Mouse (Mus musculus) CH12.LX (cell line): ENCODE measurements around the gene Tmem269. TPM values are rescaled to one million over a fixed set of nuclear protein-coding genes. Genes with fewer than 3 reads are reported as not detected.
A peak's percentile ranks its signal among the peaks of the same experiment; 100 is the strongest.

Experiments
- DNase-seq: peaks from one replicate; pipeline ENCODE4 v3.0.0-alpha.2; 2013; ENCODE audit errors: extremely low read depth
- H3K27ac ChIP-seq: 2 replicates; pipeline ENCODE4 v1.5.1; 2012; ENCODE audit warnings: low read depth, mild to moderate bottlenecking, control low read depth, moderate library complexity; ENCODE audit not compliant: insufficient read depth
- H3K27me3 ChIP-seq: replicated peaks from 2 replicates; pipeline ENCODE3; 2012; ENCODE audit warnings: inconsistent platforms
- H3K36me3 ChIP-seq, 2 experiments: replicated peaks in 1 of 2; 2 replicates each; pipeline versions ENCODE3 to v1.6.1; 2012; ENCODE audit warnings: inconsistent platforms in 1 of 2, low read length in 1 of 2, mild to moderate bottlenecking in 1 of 2, mixed read lengths in 1 of 2, moderate library complexity in 1 of 2; ENCODE audit not compliant: control insufficient read depth in 1 of 2, insufficient read depth in 1 of 2
- H3K4me1 ChIP-seq, 2 experiments: 2 replicates each; pipeline ENCODE4 v1.6.1; 2012; ENCODE audit warnings: inconsistent platforms in 1 of 2, moderate library complexity in 1 of 2; ENCODE audit not compliant: insufficient read depth in 2 of 2, control insufficient read depth in 1 of 2
- H3K4me2 ChIP-seq: 2 replicates; pipeline ENCODE4 v1.6.1; 2012; ENCODE audit warnings: low read depth, mild to moderate bottlenecking, control low read depth; ENCODE audit not compliant: poor library complexity, insufficient read depth, severe bottlenecking
- H3K4me3 ChIP-seq, 3 experiments: fragments of 150-350 bp in 1 of 3; sonication (generic) in 1 of 3; replicated peaks in 1 of 3; 2 replicates each; pipeline versions ENCODE3 to v1.5.1; 2011 to 2012; ENCODE audit warnings: low read depth in 2 of 3, low read length in 2 of 3, mild to moderate bottlenecking in 2 of 3, moderate library complexity in 2 of 3, control low read depth in 1 of 3, improper control_type of control experiment in 1 of 3, inconsistent platforms in 1 of 3, mixed read lengths in 1 of 3; ENCODE audit not compliant: poor library complexity in 1 of 3
- H3K79me2 ChIP-seq: replicated peaks from 2 replicates; pipeline ENCODE4 v1.6.1; 2012; ENCODE audit warnings: mild to moderate bottlenecking, moderate library complexity; ENCODE audit not compliant: control insufficient read depth, poor library complexity, insufficient read depth, severe bottlenecking; ENCODE audit errors: extremely low read depth
- H3K9ac ChIP-seq: 2 replicates; pipeline ENCODE4 v1.6.1; 2012; ENCODE audit warnings: low read depth, mild to moderate bottlenecking, control low read depth, moderate library complexity; ENCODE audit not compliant: insufficient read depth
- H3K9me3 ChIP-seq: replicated peaks from 2 replicates; pipeline ENCODE3; 2012; ENCODE audit warnings: low read length, inconsistent platforms, mixed read lengths
- CHD1 ChIP-seq: IDR thresholded peaks from 2 replicates; pipeline ENCODE4 v1.6.1; 2012; ENCODE audit warnings: low read depth, low read length, improper control_type of control experiment, inconsistent platforms
- CHD2 ChIP-seq: IDR thresholded peaks from 2 replicates; pipeline ENCODE4 v1.6.1; 2011; ENCODE audit warnings: low read length, improper control_type of control experiment
- CTCF ChIP-seq, 2 experiments: IDR thresholded peaks in 1 of 2; conservative IDR thresholded peaks in 1 of 2; 2 replicates each; pipeline ENCODE4 v1.5.1; 2011 to 2012; ENCODE audit warnings: low read depth in 2 of 2, low read length in 2 of 2, improper control_type of control experiment in 1 of 2, inconsistent platforms in 1 of 2, mild to moderate bottlenecking in 1 of 2, moderate library complexity in 1 of 2
- ETS1 ChIP-seq: conservative IDR thresholded peaks from 2 replicates; pipeline ENCODE4 v1.6.1; 2012; ENCODE audit warnings: low read depth, mild to moderate bottlenecking, inconsistent platforms, low read length, improper control_type of control experiment, moderate library complexity
- GABPA ChIP-seq: IDR thresholded peaks from 2 replicates; pipeline ENCODE4 v1.6.1; 2012; ENCODE audit warnings: low read depth, low read length, improper control_type of control experiment, inconsistent platforms; ENCODE audit not compliant: insufficient replicate concordance
- IRF4 ChIP-seq: IDR thresholded peaks from 2 replicates; pipeline ENCODE4 v1.6.1; 2014; ENCODE audit warnings: low read depth, mild to moderate bottlenecking, inconsistent platforms, low read length, improper control_type of control experiment
- JUN ChIP-seq: IDR thresholded peaks from 2 replicates; pipeline ENCODE4 v1.6.1; 2011; ENCODE audit warnings: low read depth, mild to moderate bottlenecking, low read length, improper control_type of control experiment, moderate library complexity; ENCODE audit not compliant: insufficient read depth
- JUND ChIP-seq: conservative IDR thresholded peaks from 2 replicates; pipeline ENCODE4 v1.6.1; 2011; ENCODE audit warnings: low read depth, low read length, improper control_type of control experiment
- KAT2A ChIP-seq: IDR thresholded peaks from 2 replicates; pipeline ENCODE4 v1.6.1; 2012; ENCODE audit warnings: low read length, improper control_type of control experiment, inconsistent platforms; ENCODE audit not compliant: insufficient replicate concordance
- MAFK ChIP-seq: IDR thresholded peaks from 2 replicates; pipeline ENCODE4 v1.6.1; 2011; ENCODE audit warnings: low read length, improper control_type of control experiment; ENCODE audit not compliant: insufficient replicate concordance
- MAX ChIP-seq: IDR thresholded peaks from 2 replicates; pipeline ENCODE4 v1.6.1; 2011; ENCODE audit warnings: low read length, improper control_type of control experiment
- NRF1 ChIP-seq: IDR thresholded peaks from 2 replicates; pipeline ENCODE4 v1.6.1; 2014; ENCODE audit warnings: low read depth, mild to moderate bottlenecking, inconsistent platforms, low read length, improper control_type of control experiment, moderate library complexity
- POLR2A ChIP-seq: IDR thresholded peaks from 2 replicates; pipeline ENCODE4 v1.6.1; 2011; ENCODE audit warnings: low read depth, mild to moderate bottlenecking, improper control_type of control experiment, low read length
- RAD21 ChIP-seq: IDR thresholded peaks from 2 replicates; pipeline ENCODE4 v1.6.1; 2011; ENCODE audit warnings: low read depth, mild to moderate bottlenecking, low read length, improper control_type of control experiment, moderate library complexity
- RCOR1 ChIP-seq: conservative IDR thresholded peaks from 2 replicates; pipeline ENCODE4 v1.6.1; 2012; ENCODE audit warnings: low read depth, mild to moderate bottlenecking, inconsistent platforms, low read length, improper control_type of control experiment
- SIN3A ChIP-seq: IDR thresholded peaks from 2 replicates; pipeline ENCODE4 v1.6.1; 2012; ENCODE audit warnings: low read length, improper control_type of control experiment, inconsistent platforms
- SMC3 ChIP-seq: IDR thresholded peaks from 2 replicates; pipeline ENCODE4 v1.6.1; 2011; ENCODE audit warnings: low read depth, low read length, improper control_type of control experiment
- TBP ChIP-seq: conservative IDR thresholded peaks from 2 replicates; pipeline ENCODE4 v1.6.1; 2011; ENCODE audit warnings: low read depth, low read length, improper control_type of control experiment
- TCF12 ChIP-seq: IDR thresholded peaks from 2 replicates; pipeline ENCODE4 v1.6.1; 2014; ENCODE audit warnings: low read depth, mild to moderate bottlenecking, inconsistent platforms, low read length, improper control_type of control experiment
- USF1 ChIP-seq: IDR thresholded peaks from 2 replicates; pipeline ENCODE4 v1.6.1; 2014; ENCODE audit warnings: low read depth, mild to moderate bottlenecking, inconsistent platforms, low read length, improper control_type of control experiment
- ZNF384 ChIP-seq: IDR thresholded peaks from 2 replicates; pipeline ENCODE4 v1.6.1; 2012; ENCODE audit warnings: low read depth, low read length, improper control_type of control experiment, inconsistent platforms
- dilution Hi-C: fragments of 300-500 bp; cut with MboI; formaldehyde crosslinking; loops from 2 replicates; pipeline ENCODE4 v1.14.3; 2020; ENCODE audit warnings: low sequenced_read_pairs; ENCODE audit not compliant: extremely low pct_unique_long_range_greater_than_20kb, extremely low pct_ligation_motif_present
- in situ Hi-C: fragments of 300-500 bp; cut with MboI; formaldehyde crosslinking; loops from 3 replicates; pipeline ENCODE4 v1.14.3; 2019; ENCODE audit warnings: low sequenced_read_pairs, low pct_ligation_motif_present, low pct_unique_long_range_greater_than_20kb, mixed read lengths
- polyA plus RNA-seq: library from polyadenylated mRNA; unstranded; fragments of >175 nt; gene quantifications from 2 replicates; pipeline ENCODE4 v1.2.1, GENCODE M21; 2012; ENCODE audit warnings: low read depth; ENCODE audit not compliant: insufficient read length
- total RNA-seq, 2 experiments: library from RNA; depleted of rRNA; stranded (reverse); fragments of 300-350 nt in 1 of 2; fragments of >200 nt in 1 of 2; gene quantifications; 2 replicates each; pipeline ENCODE4 v1.2.3; 2012 to 2014

The Tmem269 gene
- total and polyA plus RNA-seq, 3 experiments, result 0.16 TPM; not detected in 2

DNA sequence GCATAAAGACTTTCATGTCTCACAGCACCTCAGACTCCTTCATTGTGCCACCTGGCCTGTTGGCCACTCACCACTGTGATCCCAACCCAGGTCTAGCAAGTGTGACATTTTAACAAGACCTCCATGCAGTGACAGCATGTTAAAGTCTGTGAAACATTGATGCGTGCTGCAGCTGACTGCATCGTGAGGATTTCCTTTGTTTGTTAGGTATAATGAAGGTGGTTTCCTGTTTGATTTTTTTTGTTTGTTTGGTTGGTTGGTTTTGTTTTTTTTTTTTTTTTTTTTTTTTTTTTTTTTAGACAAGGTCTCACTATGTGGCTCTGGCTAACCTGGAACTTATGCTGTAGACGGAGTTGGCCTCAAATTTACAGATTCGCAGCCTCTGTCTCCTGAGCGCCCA lies 44.5 kb upstream of the Tmem269 start:
- no peak for DNase-seq
- Histone ChIP-seq H3K79me2 (no peaks in the 10 kb centered on the region), H3K4me3 (no peak overlapping the region), H3K9ac (no peak overlapping the region), H3K27ac (no peak overlapping the region), H3K9me3 (no peaks in the 10 kb centered on the region), H3K4me1 (peaks cover 8 to 20% of the 10 kb centered on the region in 2 experiments)
- dilution Hi-C loops, result no loop called here
- no peak for TF ChIP-seq KAT2A
- peak; percentile 16; the same call in 1 of the 2 replicates for TF ChIP-seq ZNF384
- TF ChIP-seq, all 38 proteins: peak for 1
- Histone ChIP-seq H3K36me3 (no peaks in the 10 kb centered on the region), H3K27me3 (no peaks in the 10 kb centered on the region), H3K4me2 (no peak overlapping the region)
- in situ Hi-C loops, result loop anchor here (25.0 kb wide), 1 partner anchor 400 kb away; the partner anchor contains the start of gene Guca2b

- no peaks in the 10 kb centered on the region for H3K27me3 ChIP-seq
Observed at GRCm38 (mm10) chr4:119261087-119261713, 43.2 kb upstream of the Tmem269 start.

More at GRCm38 (mm10) chr4:119261087-119261713, 43.2 kb upstream of the Tmem269 start:
- in situ Hi-C loops (loop anchor here (25.0 kb wide), 1 partner anchor 401 kb away; the partner anchor contains the start of gene Guca2b), dilution Hi-C loops (no loop called here)
- Histone ChIP-seq H3K9ac (no peak overlapping the region), H3K4me1 (peaks cover 8 to 26% of the 10 kb centered on the region in 2 experiments), H3K4me3 (no peak overlapping the region), H3K36me3 (no peaks in the 10 kb centered on the region), H3K9me3 (no peaks in the 10 kb centered on the region), H3K79me2 (no peaks in the 10 kb centered on the region), H3K4me2 (no peak overlapping the region), H3K27ac (no peak overlapping the region)
- TF ChIP-seq TBP, result no peak
- no peak for TF ChIP-seq CTCF (conservative IDR thresholded peaks at IDR 0.05 in 1 of 2, IDR thresholded peaks at IDR 0.05 in 1 of 2; ENCODE audit: low read depth in 2 of 2, low read length in 2 of 2)
- no peak for TF ChIP-seq IRF4
- no peak for TF ChIP-seq GABPA
- no peak for TF ChIP-seq USF1
- TF ChIP-seq RAD21, result no peak
- TF ChIP-seq NRF1, result no peak
- no peak for TF ChIP-seq CHD2
- no peak for TF ChIP-seq SMC3
- no peak for TF ChIP-seq ETS1
- TF ChIP-seq SIN3A, result no peak
- TF ChIP-seq TCF12, result no peak
- TF ChIP-seq POLR2A, result no peak
- no peak for TF ChIP-seq JUN
- TF ChIP-seq RCOR1, result no peak
- no peak for TF ChIP-seq JUND
- TF ChIP-seq CHD1, result no peak
- no peak for TF ChIP-seq MAFK
- no peak for TF ChIP-seq MAX
- no peak for TF ChIP-seq ZNF384
- no peak for DNase-seq
